Mouse (Mus musculus): Measurements from ENCODE around the gene Arpc5l. TPM values are rescaled to one million over a fixed set of nuclear protein-coding genes. Genes with fewer than 3 reads are reported as not detected.

Gene Arpc5l
- polyA plus RNA-seq, 1 experiment from 2014 or later, result 68.3 TPM

DNA sequence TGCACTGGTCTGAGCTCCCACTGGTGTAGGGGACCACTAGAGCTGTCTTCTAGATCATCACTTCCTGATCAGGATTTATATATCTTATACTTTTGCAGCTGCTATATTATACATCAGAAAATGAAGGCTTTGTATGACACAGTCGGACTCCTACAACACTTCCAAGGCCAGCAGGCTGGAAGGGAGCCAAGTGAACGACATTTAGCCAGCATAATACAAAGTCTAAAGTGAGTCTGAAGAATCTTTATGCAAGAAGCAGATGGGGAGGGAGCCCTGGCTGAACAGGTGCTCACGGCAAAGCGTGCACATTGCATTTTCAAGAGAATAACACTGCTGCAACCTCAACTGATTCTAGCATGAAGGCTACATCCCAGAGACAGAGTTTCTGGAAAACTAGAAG, 12.7 kb upstream of the Arpc5l start:
- H3K4me3 ChIP-seq (ENCODE audit: low read depth, low read length), result no peak overlapping the region
- ATAC-seq, result peak; percentile 59
- no peaks in the 10 kb centered on the region for H3K9me3 ChIP-seq (ENCODE audit: control insufficient read depth)
- H3K27me3 ChIP-seq (replicated peaks; ENCODE audit: control insufficient read depth, insufficient read depth, low read length), result no peaks in the 10 kb centered on the region
- H3K4me1 ChIP-seq (replicated peaks; ENCODE audit: control insufficient read depth, insufficient read depth, low read length), result no peaks in the 10 kb centered on the region; the same call in 1 of the 2 replicates
- no peak overlapping the region for H3K9ac ChIP-seq (ENCODE audit: low read depth, low read length)
- no peak for TF ChIP-seq CTCF (IDR thresholded peaks at IDR 0.05; ENCODE audit: low read depth)
- no peak overlapping the region for H3K27ac ChIP-seq (ENCODE audit: low read depth, low read length)
- no peaks in the 10 kb centered on the region for H3K36me3 ChIP-seq (ENCODE audit: control insufficient read depth, insufficient read depth)
- WGBS, result 19% methylated on average over 4 of the region's 4 CpGs
- H3K4me2 ChIP-seq (replicated peaks; ENCODE audit: low read depth), result 0 out of 2 replicates have a peak overlapping the region, but pooled peaks have one; percentile 24

DNA sequence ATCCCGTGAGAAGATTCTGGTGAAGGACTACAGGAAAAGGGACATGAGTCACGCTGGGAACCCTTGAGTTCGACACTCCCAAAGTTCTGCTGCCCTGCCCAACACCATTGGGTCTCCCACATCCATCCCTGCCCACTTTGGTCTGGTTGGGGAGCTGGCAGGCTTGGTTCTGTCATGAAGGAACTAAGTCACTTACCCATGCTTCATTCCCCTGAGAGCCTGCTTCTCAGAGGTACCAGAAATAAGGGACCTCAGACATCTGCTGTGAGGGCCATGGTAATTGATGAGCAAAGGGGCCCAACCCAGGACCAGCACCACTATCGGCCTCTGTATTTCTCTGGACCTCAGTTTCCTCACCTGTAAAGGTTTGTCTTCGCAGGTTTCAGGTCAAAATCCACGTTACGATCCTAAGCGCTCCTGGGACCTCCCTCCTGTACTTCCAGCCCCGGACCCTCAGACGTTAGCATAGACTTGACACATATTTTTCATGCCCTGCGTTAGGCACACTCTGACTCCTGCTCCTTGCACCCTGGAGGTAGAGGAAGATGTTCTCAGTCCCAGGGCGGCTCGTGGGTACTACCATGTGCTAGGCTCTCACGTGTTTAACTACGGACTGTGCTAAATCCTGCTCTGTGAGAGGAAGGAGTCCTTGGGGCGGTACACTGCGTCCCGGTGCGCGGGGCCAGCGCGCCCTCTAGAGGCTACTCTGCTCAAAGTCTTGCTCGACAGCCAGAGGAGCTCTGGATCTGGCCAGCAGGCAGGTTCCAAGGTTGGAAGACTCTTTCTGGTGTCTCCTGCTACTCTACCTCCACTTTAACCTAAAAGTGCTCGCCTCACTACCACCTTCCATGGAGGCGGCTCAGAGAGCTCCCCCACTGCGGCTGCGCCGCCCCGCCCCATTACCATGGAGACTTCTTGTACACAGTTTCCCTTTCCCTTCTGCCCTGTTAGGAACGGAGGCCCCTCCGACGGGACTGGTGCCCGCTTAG, 7.5 kb upstream of the Arpc5l start, which contains the start of gene Wdr38:
TSS of gene Wdr38 (plus strand) at position 91 of the 989 bp plus-strand sequence.
- H3K27ac ChIP-seq (ENCODE audit: low read depth, low read length), result peak within 1 kb of the TSS; percentile 11; the same call in 1 of the 2 replicates
- ATAC-seq, result peak; percentile 89
- H3K4me3 ChIP-seq (ENCODE audit: low read depth, low read length), result peak within 1 kb of the TSS; percentile 50
- peaks cover 31% of the 10 kb centered on the region; the same call in 1 of the 2 replicates for H3K36me3 ChIP-seq (ENCODE audit: control insufficient read depth, insufficient read depth)
- peak within 1 kb of the TSS; percentile 43 for H3K9ac ChIP-seq (ENCODE audit: low read depth, low read length)
- no peaks in the 10 kb centered on the region for H3K9me3 ChIP-seq (ENCODE audit: control insufficient read depth)
- 12% methylated on average over 33 of the region's 33 CpGs for WGBS
- TF ChIP-seq CTCF (IDR thresholded peaks at IDR 0.05; ENCODE audit: low read depth), result peak; percentile 99
- peak within 1 kb of the TSS; percentile 77 for H3K4me2 ChIP-seq (replicated peaks; ENCODE audit: low read depth)
- H3K4me1 ChIP-seq (replicated peaks; ENCODE audit: control insufficient read depth, insufficient read depth, low read length), result no peaks in the 10 kb centered on the region; the same call in 1 of the 2 replicates
- H3K27me3 ChIP-seq (replicated peaks; ENCODE audit: control insufficient read depth, insufficient read depth, low read length), result no peaks in the 10 kb centered on the region

DNA sequence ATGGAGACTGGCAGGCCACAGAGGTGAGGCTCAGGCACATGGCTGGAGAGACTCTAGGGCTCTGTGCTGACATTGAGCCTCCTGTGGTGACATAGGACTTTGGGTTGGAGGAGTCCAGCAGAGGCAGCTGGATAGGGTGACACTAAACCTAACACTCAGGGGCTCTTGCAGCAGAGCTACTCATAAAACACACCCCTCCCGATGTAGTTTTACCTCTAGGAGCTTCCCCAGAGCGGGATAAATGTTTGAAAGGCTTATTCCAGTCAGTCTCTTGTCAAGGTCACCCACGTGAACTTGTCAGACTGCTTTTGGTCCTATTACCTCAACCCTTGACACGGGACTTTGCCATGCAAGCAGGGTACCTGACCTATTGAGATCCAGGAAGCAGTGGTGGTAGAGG, 5.8 kb upstream of the Arpc5l start:
- 23% methylated on average over 4 of the region's 4 CpGs for WGBS
- H3K4me2 ChIP-seq (replicated peaks; ENCODE audit: low read depth), result no peak overlapping the region
- no peaks in the 10 kb centered on the region for H3K27me3 ChIP-seq (replicated peaks; ENCODE audit: control insufficient read depth, insufficient read depth, low read length)
- H3K27ac ChIP-seq (ENCODE audit: low read depth, low read length), result no peak overlapping the region
- no peaks in the 10 kb centered on the region for H3K9me3 ChIP-seq (ENCODE audit: control insufficient read depth)
- H3K36me3 ChIP-seq (ENCODE audit: control insufficient read depth, insufficient read depth), result peaks cover 38% of the 10 kb centered on the region; the same call in 1 of the 2 replicates
- H3K4me1 ChIP-seq (replicated peaks; ENCODE audit: control insufficient read depth, insufficient read depth, low read length), result no peaks in the 10 kb centered on the region; the same call in 1 of the 2 replicates
- H3K4me3 ChIP-seq (ENCODE audit: low read depth, low read length), result no peak overlapping the region
- TF ChIP-seq CTCF (IDR thresholded peaks at IDR 0.05; ENCODE audit: low read depth), result no peak
- ATAC-seq, result no peak
- no peak overlapping the region for H3K9ac ChIP-seq (ENCODE audit: low read depth, low read length)

DNA sequence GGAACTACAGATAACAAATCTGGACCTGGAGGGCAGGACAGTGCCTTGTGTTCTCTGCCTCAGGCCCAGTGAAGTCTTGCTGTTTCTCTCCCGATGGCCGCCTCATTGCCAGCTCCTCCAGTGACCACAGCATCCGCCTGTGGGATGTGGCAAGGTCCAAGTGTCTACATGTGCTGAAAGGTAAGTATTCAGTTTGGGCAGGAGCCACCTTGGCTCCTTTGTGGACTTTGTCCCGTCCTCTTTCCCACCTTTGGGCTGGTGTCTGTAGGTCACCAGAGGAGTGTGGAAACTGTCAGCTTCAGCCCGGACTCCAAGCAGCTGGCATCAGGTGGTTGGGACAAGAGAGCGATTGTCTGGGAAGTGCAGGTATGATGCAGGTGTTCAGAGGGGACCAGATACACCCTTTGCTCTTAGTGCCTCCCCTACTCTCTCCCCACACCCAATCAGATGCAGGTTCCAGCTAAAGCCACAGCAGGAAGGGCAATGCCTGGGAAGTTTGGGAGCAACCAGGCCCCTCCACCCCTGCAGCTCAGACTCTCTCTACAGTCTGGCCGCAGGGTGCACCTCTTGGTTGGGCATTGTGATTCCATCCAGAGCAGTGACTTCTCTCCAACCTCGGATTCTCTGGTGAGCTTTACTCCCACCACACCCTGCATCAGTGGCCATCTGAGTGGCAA, 5.1 kb upstream of the Arpc5l start:
- peak overlapping the region; percentile 28; the same call in 1 of the 2 replicates for H3K27ac ChIP-seq (ENCODE audit: low read depth, low read length)
- H3K9me3 ChIP-seq (ENCODE audit: control insufficient read depth), result no peaks in the 10 kb centered on the region
- no peaks in the 10 kb centered on the region; the same call in 1 of the 2 replicates for H3K4me1 ChIP-seq (replicated peaks; ENCODE audit: control insufficient read depth, insufficient read depth, low read length)
- ATAC-seq, result 0 out of 2 replicates have a peak, but pooled peaks have one; percentile 8
- peaks cover 38% of the 10 kb centered on the region; the same call in 1 of the 2 replicates for H3K36me3 ChIP-seq (ENCODE audit: control insufficient read depth, insufficient read depth)
- H3K9ac ChIP-seq (ENCODE audit: low read depth, low read length), result no peak overlapping the region
- no peak overlapping the region for H3K4me2 ChIP-seq (replicated peaks; ENCODE audit: low read depth)
- H3K27me3 ChIP-seq (replicated peaks; ENCODE audit: control insufficient read depth, insufficient read depth, low read length), result no peaks in the 10 kb centered on the region
- H3K4me3 ChIP-seq (ENCODE audit: low read depth, low read length), result no peak overlapping the region
- no peak for TF ChIP-seq CTCF (IDR thresholded peaks at IDR 0.05; ENCODE audit: low read depth)
- 52% methylated on average over 8 of the region's 8 CpGs for WGBS

DNA sequence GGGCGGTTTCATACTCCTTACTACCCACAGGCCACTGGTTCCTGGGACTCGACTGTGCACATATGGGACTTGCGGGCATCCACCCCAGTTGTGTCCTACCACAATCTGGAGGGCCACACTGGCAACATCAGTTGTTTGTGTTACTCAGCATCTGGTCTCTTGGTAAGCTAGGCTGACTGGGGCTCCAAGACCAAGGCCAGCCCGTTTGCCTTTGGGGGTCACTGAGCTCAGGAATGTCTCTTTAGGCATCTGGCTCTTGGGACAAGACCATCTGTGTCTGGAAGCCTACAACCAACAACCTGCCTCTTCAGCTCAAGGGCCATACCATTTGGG, 4.6 kb upstream of the Arpc5l start:
- no peak for TF ChIP-seq CTCF (IDR thresholded peaks at IDR 0.05; ENCODE audit: low read depth)

DNA sequence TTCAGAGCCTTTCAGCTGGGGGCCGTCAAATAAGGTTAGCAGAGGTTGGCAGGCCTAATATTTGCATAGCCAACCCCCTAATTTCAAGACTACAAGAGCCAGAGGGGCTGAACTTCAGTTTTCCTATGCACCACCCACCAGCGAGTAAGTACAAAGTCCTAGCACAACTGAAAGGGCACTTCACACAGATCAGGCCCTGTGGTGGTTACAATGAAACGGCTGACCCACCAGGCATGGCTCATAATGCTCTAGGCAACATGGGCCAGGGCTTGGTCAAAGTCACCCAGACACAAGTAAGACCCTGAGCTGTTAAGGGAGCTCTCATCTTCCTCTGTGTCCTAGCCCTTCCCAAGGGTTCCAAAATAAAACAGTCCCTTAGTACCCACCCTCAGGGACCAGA, 3.3 kb upstream of the Arpc5l start:
- no peaks in the 10 kb centered on the region for H3K27me3 ChIP-seq (replicated peaks; ENCODE audit: control insufficient read depth, insufficient read depth, low read length)
- no peak for ATAC-seq
- H3K36me3 ChIP-seq (ENCODE audit: control insufficient read depth, insufficient read depth), result peaks cover 38% of the 10 kb centered on the region; the same call in 1 of the 2 replicates
- no peak for TF ChIP-seq CTCF (IDR thresholded peaks at IDR 0.05; ENCODE audit: low read depth)
- no peak overlapping the region for H3K4me2 ChIP-seq (replicated peaks; ENCODE audit: low read depth)
- no peak overlapping the region for H3K9ac ChIP-seq (ENCODE audit: low read depth, low read length)
- H3K27ac ChIP-seq (ENCODE audit: low read depth, low read length), result no peak overlapping the region
- 56% methylated on average over 3 of the region's 3 CpGs for WGBS
- no peaks in the 10 kb centered on the region for H3K9me3 ChIP-seq (ENCODE audit: control insufficient read depth)
- H3K4me1 ChIP-seq (replicated peaks; ENCODE audit: control insufficient read depth, insufficient read depth, low read length), result no peaks in the 10 kb centered on the region; the same call in 1 of the 2 replicates
- H3K4me3 ChIP-seq (ENCODE audit: low read depth, low read length), result no peak overlapping the region

More for the DNA sequence above, 4.6 kb upstream of the Arpc5l start:
- H3K4me3 ChIP-seq (ENCODE audit: low read depth, low read length), result no peak overlapping the region
- no peak overlapping the region for H3K4me2 ChIP-seq (replicated peaks; ENCODE audit: low read depth)
- H3K27ac ChIP-seq (ENCODE audit: low read depth, low read length), result 0 out of 2 replicates have a peak overlapping the region, but pooled peaks have one; percentile 28
- peaks cover 38% of the 10 kb centered on the region; the same call in 1 of the 2 replicates for H3K36me3 ChIP-seq (ENCODE audit: control insufficient read depth, insufficient read depth)
- no peaks in the 10 kb centered on the region for H3K27me3 ChIP-seq (replicated peaks; ENCODE audit: control insufficient read depth, insufficient read depth, low read length)
- no peak for ATAC-seq
- H3K9ac ChIP-seq (ENCODE audit: low read depth, low read length), result no peak overlapping the region
- H3K4me1 ChIP-seq (replicated peaks; ENCODE audit: control insufficient read depth, insufficient read depth, low read length), result no peaks in the 10 kb centered on the region; the same call in 1 of the 2 replicates
- WGBS, result 76% methylated on average over 4 of the region's 4 CpGs
- H3K9me3 ChIP-seq (ENCODE audit: control insufficient read depth), result no peaks in the 10 kb centered on the region
